Mouse (Mus musculus): Measurements from ENCODE around the gene Stim1. TPM values are rescaled to one million over a fixed set of nuclear protein-coding genes. Genes with fewer than 3 reads are reported as not detected.
"Not testable (repeated sequence)": the region's sequence is repeated elsewhere in the genome, so short reads cannot be mapped to it uniquely, and the experiment has no call there.

The Stim1 gene
- polyA plus RNA-seq, 1 experiment from 2014 or later: 15.1 TPM

DNA sequence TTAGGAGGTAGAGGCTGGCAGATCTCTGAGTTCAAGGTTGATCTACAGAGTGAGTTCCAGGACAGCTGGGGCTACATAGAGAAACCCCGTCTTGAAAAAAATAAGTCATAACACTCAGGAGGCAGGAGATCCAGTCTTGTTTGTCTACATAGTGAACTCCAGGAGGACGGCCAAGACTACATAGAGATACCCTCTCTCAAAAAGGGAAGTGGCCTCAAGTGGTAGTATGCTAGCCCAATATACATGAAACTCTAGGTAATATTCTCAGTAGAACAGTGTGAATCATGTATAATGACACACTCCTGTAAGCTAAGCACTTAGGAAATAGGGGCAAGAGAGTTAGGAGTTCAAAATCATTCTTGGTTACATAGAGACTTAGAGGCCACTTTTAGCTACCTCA is 126.3 kb downstream of the Stim1 start:
- ATAC-seq (ENCODE audit: low FRiP score, low read depth): no peak
- 96% methylated on average over 2 of the region's 2 CpGs for WGBS
- Histone ChIP-seq H3K4me1 (replicated peaks) (no peaks in the 10 kb centered on the region), H3K9me3 (no peaks in the 10 kb centered on the region), H3K4me2 (no peak overlapping the region), H3K4me3 (no peak overlapping the region), H3K36me3 (no peaks in the 10 kb centered on the region), H3K27me3 (no peaks in the 10 kb centered on the region), H3K9ac (no peak overlapping the region), H3K27ac (replicated peaks) (no peak overlapping the region)

GRCm38 (mm10) chr7:102395894-102396293 is 128.3 kb downstream of the Stim1 start:
- H3K27ac ChIP-seq (replicated peaks): no peak overlapping the region
- ATAC-seq (ENCODE audit: low FRiP score, low read depth): no peak
- no peaks in the 10 kb centered on the region for H3K27me3 ChIP-seq
- no peak overlapping the region for H3K4me3 ChIP-seq
- no peak overlapping the region for H3K4me2 ChIP-seq
- 84% methylated on average over 7 of the region's 7 CpGs for WGBS
- H3K9ac ChIP-seq: no peak overlapping the region
- H3K36me3 ChIP-seq: no peaks in the 10 kb centered on the region
- no peaks in the 10 kb centered on the region for H3K9me3 ChIP-seq
- H3K4me1 ChIP-seq (replicated peaks): no peaks in the 10 kb centered on the region

- Histone ChIP-seq H3K27me3 (no peaks in the 10 kb centered on the region), H3K4me3 (no peak overlapping the region), H3K36me3 (no peaks in the 10 kb centered on the region), H3K4me1 (replicated peaks) (no peaks in the 10 kb centered on the region), H3K4me2 (no peak overlapping the region), H3K9ac (no peak overlapping the region), H3K9me3 (no peaks in the 10 kb centered on the region), H3K27ac (replicated peaks) (no peak overlapping the region)
- no peak for ATAC-seq (ENCODE audit: low FRiP score, low read depth)
- 96% methylated on average over 3 of the region's 3 CpGs for WGBS
Measured at GRCm38 (mm10) chr7:102396331-102396730, 128.7 kb downstream of the Stim1 start.

DNA sequence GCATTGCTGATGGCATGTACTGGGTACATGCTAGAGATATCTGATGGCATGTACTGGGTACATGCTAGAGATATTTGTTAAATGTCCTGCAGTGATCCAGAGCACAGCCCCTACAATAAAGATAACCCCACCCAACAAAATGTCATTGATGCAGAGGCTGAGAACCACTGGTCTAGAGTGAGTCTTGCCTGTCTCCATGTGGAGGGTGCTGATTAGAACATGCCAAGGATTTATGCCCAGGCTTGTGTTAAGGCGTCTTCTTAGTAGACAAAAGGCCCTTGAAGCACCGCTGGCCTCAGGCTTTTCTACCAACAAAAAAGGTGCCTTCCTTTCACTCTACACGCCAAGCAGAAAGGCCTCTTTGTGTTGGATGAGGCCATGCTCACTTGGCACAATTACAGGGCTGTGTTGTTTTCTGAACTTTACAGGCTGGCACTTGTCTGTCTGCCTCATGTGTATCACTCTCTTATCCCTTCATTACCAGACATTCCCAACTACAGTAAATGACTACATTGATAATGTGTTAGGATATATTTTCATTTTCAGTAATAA is 131.7 kb downstream of the Stim1 start:
- no peak for ATAC-seq (ENCODE audit: low FRiP score, low read depth)
- Histone ChIP-seq H3K9ac (no peak overlapping the region), H3K4me1 (replicated peaks) (no peaks in the 10 kb centered on the region), H3K27ac (replicated peaks) (no peak overlapping the region), H3K9me3 (no peaks in the 10 kb centered on the region), H3K4me3 (no peak overlapping the region), H3K27me3 (no peaks in the 10 kb centered on the region), H3K36me3 (no peaks in the 10 kb centered on the region), H3K4me2 (no peak overlapping the region)
- WGBS: 43% methylated on average over 3 of the region's 3 CpGs

- H3K4me3 ChIP-seq: no peak overlapping the region
- 96% methylated on average over 2 of the region's 2 CpGs for WGBS
- ATAC-seq (ENCODE audit: low FRiP score, low read depth): no peak
Measured at GRCm38 (mm10) chr7:102404118-102404517, 136.5 kb downstream of the Stim1 start.

GRCm38 (mm10) chr7:102407440-102407839 is 139.8 kb downstream of the Stim1 start:
- Histone ChIP-seq H3K4me1 (replicated peaks) (no peaks in the 10 kb centered on the region), H3K27me3 (no peaks in the 10 kb centered on the region), H3K27ac (replicated peaks) (no peak overlapping the region), H3K9me3 (no peaks in the 10 kb centered on the region), H3K4me3 (no peak overlapping the region), H3K9ac (no peak overlapping the region), H3K36me3 (0 out of 2 replicates have a peak, but pooled peaks cover 3% of the 10 kb centered on the region), H3K4me2 (no peak overlapping the region)
- ATAC-seq (ENCODE audit: low FRiP score, low read depth): no peak

More at GRCm38 (mm10) chr7:102404118-102404517, 136.5 kb downstream of the Stim1 start:
- H3K27me3 ChIP-seq: no peaks in the 10 kb centered on the region
- H3K9me3 ChIP-seq: no peaks in the 10 kb centered on the region
- H3K27ac ChIP-seq (replicated peaks): no peak overlapping the region
- no peaks in the 10 kb centered on the region for H3K36me3 ChIP-seq
- no peaks in the 10 kb centered on the region for H3K4me1 ChIP-seq (replicated peaks)
- H3K4me2 ChIP-seq: no peak overlapping the region
- no peak overlapping the region for H3K9ac ChIP-seq

- not testable (repeated sequence) for H3K4me3 ChIP-seq; H3K27ac ChIP-seq (replicated peaks); H3K9ac ChIP-seq; H3K27me3 ChIP-seq; H3K4me1 ChIP-seq (replicated peaks); H3K9me3 ChIP-seq; ATAC-seq (ENCODE audit: low FRiP score, low read depth); H3K4me2 ChIP-seq; H3K36me3 ChIP-seq
- WGBS: 90% methylated on average over 9 of the region's 9 CpGs
Measured at GRCm38 (mm10) chr7:102415272-102415671, 147.7 kb downstream of the Stim1 start.

GRCm38 (mm10) chr7:102415841-102416240 is 148.2 kb downstream of the Stim1 start:
- H3K4me1 ChIP-seq (replicated peaks): no peaks in the 10 kb centered on the region
- no peak overlapping the region for H3K4me3 ChIP-seq
- H3K9ac ChIP-seq: no peak overlapping the region
- no peak overlapping the region for H3K4me2 ChIP-seq
- H3K27me3 ChIP-seq: no peaks in the 10 kb centered on the region
- no peak for ATAC-seq (ENCODE audit: low FRiP score, low read depth)
- WGBS: 52% methylated on average over 6 of the region's 6 CpGs
- 0 out of 2 replicates have a peak, but pooled peaks cover 3% of the 10 kb centered on the region for H3K36me3 ChIP-seq
- H3K9me3 ChIP-seq: no peaks in the 10 kb centered on the region
- no peak overlapping the region for H3K27ac ChIP-seq (replicated peaks)

DNA sequence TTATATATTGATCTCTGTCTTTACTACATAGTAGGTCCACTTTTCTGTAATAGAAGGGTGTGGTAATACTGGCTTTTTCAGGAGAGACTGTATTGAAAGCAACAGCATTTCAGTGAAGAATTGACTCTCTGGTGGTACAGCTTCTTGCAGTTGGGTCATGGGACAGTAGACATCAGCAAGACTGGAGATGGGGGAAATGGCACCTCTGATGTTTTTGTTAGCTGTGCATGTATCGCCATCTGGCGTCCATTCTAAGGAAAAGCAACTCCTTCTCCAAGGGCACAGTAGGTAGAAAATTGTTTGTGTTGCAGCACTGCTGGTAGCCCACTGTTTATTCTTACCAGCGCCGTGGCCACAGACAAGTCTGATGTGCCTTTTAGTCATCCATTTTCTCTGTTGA is 149.8 kb downstream of the Stim1 start:
- Histone ChIP-seq H3K9me3 (no peaks in the 10 kb centered on the region), H3K4me1 (replicated peaks) (no peaks in the 10 kb centered on the region), H3K27ac (replicated peaks) (no peak overlapping the region), H3K27me3 (no peaks in the 10 kb centered on the region), H3K36me3 (no peaks in the 10 kb centered on the region), H3K9ac (no peak overlapping the region), H3K4me3 (no peak overlapping the region), H3K4me2 (no peak overlapping the region)
- WGBS: 9% methylated on average over 4 of the region's 4 CpGs
- ATAC-seq (ENCODE audit: low FRiP score, low read depth): peak; percentile 86

- no peak overlapping the region for H3K4me3 ChIP-seq
- no peak for ATAC-seq (ENCODE audit: low FRiP score, low read depth)
- 95% methylated on average over 2 of the region's 2 CpGs for WGBS
- no peak overlapping the region for H3K9ac ChIP-seq
- no peaks in the 10 kb centered on the region for H3K4me1 ChIP-seq (replicated peaks)
- H3K4me2 ChIP-seq: no peak overlapping the region
- H3K27ac ChIP-seq (replicated peaks): no peak overlapping the region
- no peaks in the 10 kb centered on the region for H3K36me3 ChIP-seq
- H3K27me3 ChIP-seq: no peaks in the 10 kb centered on the region
- H3K9me3 ChIP-seq: no peaks in the 10 kb centered on the region
Measured at GRCm38 (mm10) chr7:102422036-102422435, 154.4 kb downstream of the Stim1 start.

DNA sequence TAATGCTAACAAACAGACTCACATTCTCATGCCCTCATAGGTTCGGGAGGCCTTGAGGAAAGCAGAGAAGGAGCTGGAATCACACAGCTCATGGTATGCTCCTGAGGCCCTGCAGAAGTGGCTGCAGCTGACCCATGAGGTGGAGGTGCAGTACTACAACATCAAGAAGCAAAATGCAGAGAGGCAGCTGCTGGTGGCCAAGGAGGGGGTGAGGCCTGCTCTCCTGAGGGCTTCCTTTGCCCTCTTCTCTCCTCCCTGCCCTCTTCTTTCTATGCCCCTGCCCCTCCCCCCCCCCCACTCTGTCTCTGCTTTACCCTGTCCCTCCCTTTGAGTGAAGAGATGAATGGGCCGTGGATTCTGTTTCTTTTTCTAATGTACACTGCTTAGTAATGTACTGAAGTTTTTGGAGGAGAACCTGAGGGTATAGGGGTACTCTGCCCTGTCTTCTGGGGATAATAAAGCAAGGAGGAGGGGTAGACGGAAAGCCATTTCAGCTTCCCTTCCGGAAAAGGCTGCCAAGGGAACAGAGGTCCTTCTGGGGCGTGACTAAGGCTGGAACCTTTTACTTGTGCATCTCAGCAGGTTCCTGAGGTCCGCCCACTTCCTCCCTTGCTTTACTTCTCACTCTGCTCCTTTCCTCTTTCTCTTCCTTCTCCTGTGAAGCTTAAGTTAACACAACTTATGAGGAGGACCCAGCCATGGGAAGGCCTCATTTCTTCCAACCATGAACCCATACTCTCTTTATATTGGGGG is 158.5 kb downstream of the Stim1 start:
- no peaks in the 10 kb centered on the region for H3K4me1 ChIP-seq (replicated peaks)
- no peak overlapping the region for H3K9ac ChIP-seq
- WGBS: 53% methylated on average over 6 of the region's 6 CpGs
- no peaks in the 10 kb centered on the region for H3K9me3 ChIP-seq
- no peak overlapping the region for H3K4me3 ChIP-seq
- H3K4me2 ChIP-seq: no peak overlapping the region
- H3K27ac ChIP-seq (replicated peaks): no peak overlapping the region
- ATAC-seq (ENCODE audit: low FRiP score, low read depth): no peak
- H3K36me3 ChIP-seq: no peaks in the 10 kb centered on the region
- no peaks in the 10 kb centered on the region for H3K27me3 ChIP-seq

- Histone ChIP-seq H3K4me2 (no peak overlapping the region), H3K4me3 (no peak overlapping the region), H3K4me1 (replicated peaks) (no peaks in the 10 kb centered on the region), H3K36me3 (no peaks in the 10 kb centered on the region), H3K27me3 (no peaks in the 10 kb centered on the region), H3K9ac (no peak overlapping the region), H3K9me3 (no peaks in the 10 kb centered on the region), H3K27ac (replicated peaks) (no peak overlapping the region)
- 77% methylated on average over 2 of the region's 2 CpGs for WGBS
- ATAC-seq (ENCODE audit: low FRiP score, low read depth): no peak
Measured at GRCm38 (mm10) chr7:102434344-102434743, 166.7 kb downstream of the Stim1 start.
